Mouse (Mus musculus) heart, embryonic 15.5 days (tissue): ENCODE results near the gene Cyp24a1. TPM values are rescaled to one million over a fixed set of nuclear protein-coding genes. Genes with fewer than 3 reads are reported as not detected.

Experiments
- ATAC-seq: fragments of 200-750 bp; cut with Nextera tagmentation; replicated peaks from 2 replicates; pipeline ENCODE4 v1.8.0; 2017; ENCODE audit warnings: low read depth, moderate TSS enrichment; ENCODE audit not compliant: insufficient number of reproducible peaks, insufficient read depth, low FRiP score
- H3K27ac ChIP-seq: fragments of 300-500 bp; sonication (generic); 2 replicates; pipeline ENCODE4 v1.5.1; 2015; ENCODE audit warnings: mild to moderate bottlenecking, inconsistent platforms
- H3K27me3 ChIP-seq: fragments of 300-500 bp; sonication (generic); 2 replicates; pipeline ENCODE4 v1.6.1; 2015; ENCODE audit warnings: inconsistent platforms
- H3K36me3 ChIP-seq: fragments of 300-500 bp; sonication (generic); 2 replicates; pipeline ENCODE4 v1.6.1; 2015; ENCODE audit warnings: mild to moderate bottlenecking, inconsistent platforms
- H3K4me1 ChIP-seq: fragments of 300-500 bp; sonication (generic); replicated peaks from 2 replicates; pipeline ENCODE4 v1.6.1; 2015; ENCODE audit warnings: inconsistent platforms
- H3K4me2 ChIP-seq: fragments of 300-500 bp; sonication (generic); 2 replicates; pipeline ENCODE4 v1.6.1; 2015; ENCODE audit warnings: inconsistent platforms, mild to moderate bottlenecking, moderate library complexity
- H3K4me3 ChIP-seq: fragments of 300-500 bp; sonication (generic); 2 replicates; pipeline ENCODE4 v1.5.1; 2015; ENCODE audit warnings: mild to moderate bottlenecking, inconsistent platforms
- H3K9ac ChIP-seq: fragments of 300-500 bp; sonication (generic); 2 replicates; pipeline ENCODE4 v1.6.1; 2015; ENCODE audit warnings: mild to moderate bottlenecking, inconsistent platforms
- H3K9me3 ChIP-seq: fragments of 300-500 bp; sonication (generic); replicated peaks from 2 replicates; pipeline ENCODE4 v1.6.1; 2016; ENCODE audit warnings: inconsistent platforms
- WGBS: fragments of 180-500 bp; shearing (Covaris S2); methylation state at CpG from one replicate; pipeline ENCODE4 v1.1.7; 2015; ENCODE audit warnings: mixed read lengths; 5-methylcytosine and 5-hydroxymethylcytosine counted together
- polyA plus RNA-seq: library from polyadenylated mRNA; unstranded; fragments of >200 nt; fragmentation: Nextera tagmentation; extraction: Ambion mirVana; gene quantifications from 2 replicates; pipeline ENCODE4 v1.2.1, GENCODE M21; 2015

The Cyp24a1 gene
- polyA plus RNA-seq, 1 experiment from 2014 or later = not detected

GRCm38 (mm10) chr2:170436204-170436603, 60.7 kb downstream of the Cyp24a1 start:
- WGBS = 60% methylated on average over 4 of the region's 4 CpGs
- H3K4me3 ChIP-seq = no peak overlapping the region
- H3K27ac ChIP-seq = no peak overlapping the region
- H3K4me2 ChIP-seq = no peak overlapping the region
- H3K36me3 ChIP-seq = no peaks in the 10 kb centered on the region
- ATAC-seq = no peak
- no peaks in the 10 kb centered on the region for H3K9me3 ChIP-seq
- H3K27me3 ChIP-seq = peaks cover 30% of the 10 kb centered on the region
- no peak overlapping the region for H3K9ac ChIP-seq
- H3K4me1 ChIP-seq = no peaks in the 10 kb centered on the region

Other genes with a start within 250 kb of the Cyp24a1 start
- gene Bcas1, start 69.3 kb downstream of the Cyp24a1 start, polyA plus RNA-seq = 0.82 and 1.0 TPM in 2 replicates
- gene Pfdn4, start 717 bp downstream of the Cyp24a1 start, polyA plus RNA-seq = 38.9 and 50.7 TPM in 2 replicates
- gene 4930470P17Rik, start 104.9 kb upstream of the Cyp24a1 start, polyA plus RNA-seq = not detected in 2 replicates
- gene Dok5, start 234.7 kb upstream of the Cyp24a1 start, polyA plus RNA-seq = 5.6 TPM in 2 replicates